Mouse (Mus musculus) urinary bladder, postnatal 10 days (tissue): ENCODE measurements around the gene Rflna.

Source experiments
- DNase-seq: peaks from one replicate; pipeline ENCODE4 v3.0.0; 2022; ENCODE audit warnings: low spot score

Rflna gene

DNA sequence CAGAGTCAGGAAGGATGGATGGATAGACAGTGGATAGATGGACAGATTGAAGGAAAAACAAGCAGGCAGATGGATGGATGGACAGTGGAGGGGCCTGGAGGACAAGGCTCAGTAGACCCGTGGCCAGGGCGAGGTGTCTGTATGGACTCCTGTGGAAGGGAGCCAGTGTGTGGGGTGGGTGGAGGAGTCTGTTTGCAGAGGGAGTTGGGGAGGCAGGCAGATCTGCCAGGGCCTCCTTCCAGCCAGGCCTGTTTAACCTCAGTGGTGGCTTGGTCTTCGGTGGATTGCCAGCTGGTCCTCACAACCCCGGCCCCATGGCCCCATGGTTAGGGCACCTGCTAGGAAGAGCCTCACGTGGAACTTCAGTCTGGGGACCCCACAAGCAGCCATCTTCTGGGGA lies 3.9 kb downstream of the Rflna start:
- no peak for DNase-seq

DNA sequence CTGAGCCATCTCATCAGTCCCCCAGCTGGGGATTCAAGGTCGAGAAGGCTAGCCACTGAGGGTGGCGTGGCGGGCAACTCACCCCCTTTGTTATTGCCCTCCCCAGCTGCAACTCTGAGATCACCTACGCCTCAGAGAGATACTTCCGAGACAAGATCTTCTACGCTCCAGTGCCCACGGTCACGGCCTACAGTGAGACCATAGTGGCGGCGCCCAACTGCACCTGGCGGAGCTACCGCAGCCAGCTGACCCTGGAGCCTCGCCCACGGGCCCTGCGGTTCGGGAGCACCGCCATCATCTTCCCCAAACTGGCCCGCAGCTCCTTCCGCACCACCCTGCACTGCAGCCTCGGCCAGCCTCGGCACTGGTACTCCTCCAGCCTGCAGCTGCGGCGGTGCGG lies 8.1 kb downstream of the Rflna start:
- DNase-seq = no peak

DNA sequence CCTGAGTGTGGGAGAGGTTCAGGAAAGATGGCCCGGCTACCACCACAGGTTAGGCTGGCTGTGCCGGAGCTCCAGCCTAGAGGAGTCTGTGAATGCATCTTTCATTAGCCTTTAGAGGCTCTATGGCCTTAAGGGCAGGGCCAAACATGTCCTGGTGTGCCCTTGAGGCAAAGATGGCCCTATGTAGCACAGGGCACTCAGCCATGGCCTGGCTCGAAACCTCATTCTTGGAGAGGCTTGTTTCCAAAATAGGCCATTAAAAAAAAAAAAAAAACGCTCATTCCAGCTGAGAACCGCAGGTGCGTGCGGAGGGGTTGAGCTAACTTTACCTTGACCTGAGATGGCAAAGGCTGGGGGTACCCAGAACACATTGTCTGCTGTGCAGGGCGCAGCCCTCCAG lies 8.6 kb downstream of the Rflna start:
- DNase-seq = no peak

GRCm38 (mm10) chr5:125014497-125014896 lies 11.5 kb downstream of the Rflna start:
- DNase-seq = no peak

GRCm38 (mm10) chr5:125015066-125015465 lies 12.0 kb downstream of the Rflna start:
- DNase-seq = no peak

DNA sequence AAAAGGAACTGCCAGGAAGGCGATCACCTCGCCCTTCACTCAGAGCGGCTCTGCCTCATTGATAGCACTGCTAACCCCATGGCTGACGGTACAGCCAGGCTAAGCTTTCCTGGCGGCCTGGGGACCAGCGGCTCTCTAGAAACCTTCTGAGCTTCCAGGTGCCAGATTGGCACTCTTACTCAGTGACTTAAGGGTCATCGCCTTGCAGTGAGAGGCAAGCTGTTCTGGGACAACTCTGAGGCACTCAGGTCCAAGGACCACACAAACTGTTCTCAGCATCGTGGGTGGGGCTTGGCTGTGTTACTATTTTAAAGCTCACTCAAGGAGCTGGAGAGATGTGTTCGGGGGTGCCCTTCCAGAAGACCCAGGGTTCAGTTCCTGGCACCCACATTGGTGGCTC lies 12.6 kb downstream of the Rflna start:
- no peak for DNase-seq

GRCm38 (mm10) chr5:125016421-125017242 lies 13.6 kb downstream of the Rflna start:
- no peak for DNase-seq

- DNase-seq = no peak
Measured at GRCm38 (mm10) chr5:125017332-125017731, 14.3 kb downstream of the Rflna start.

DNA sequence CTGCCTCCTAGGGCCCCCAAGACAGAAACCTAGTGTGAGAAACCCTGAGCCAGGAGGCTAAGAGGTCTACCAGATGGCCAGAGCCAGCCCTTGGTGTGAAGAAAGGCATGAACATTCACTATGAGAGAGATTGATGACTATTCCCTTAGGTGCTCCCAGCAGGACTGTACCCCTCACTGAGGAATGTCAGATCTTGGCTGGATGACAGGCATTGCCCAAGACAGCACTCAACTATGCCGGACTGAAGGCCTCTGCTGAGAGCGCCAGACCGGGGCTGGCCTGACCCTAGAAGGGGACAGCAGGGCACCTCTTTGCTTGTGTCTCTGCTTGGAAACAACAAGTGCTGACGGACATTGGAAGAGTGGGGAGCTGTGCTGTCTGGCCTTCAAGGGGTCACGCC lies 16.1 kb downstream of the Rflna start:
- no peak for DNase-seq

GRCm38 (mm10) chr5:125021298-125021697 lies 18.3 kb downstream of the Rflna start:
- DNase-seq = no peak

- no peak for DNase-seq
Measured at GRCm38 (mm10) chr5:125024002-125024401, 21.0 kb downstream of the Rflna start.

- no peak for DNase-seq
Measured at GRCm38 (mm10) chr5:125028371-125028770, 25.4 kb downstream of the Rflna start.

GRCm38 (mm10) chr5:125028911-125029310 lies 25.9 kb downstream of the Rflna start:
- DNase-seq = no peak

- no peak for DNase-seq
Measured at GRCm38 (mm10) chr5:125036483-125036882, 33.5 kb downstream of the Rflna start.

GRCm38 (mm10) chr5:125039377-125040027 lies 36.5 kb downstream of the Rflna start:
- no peak for DNase-seq

GRCm38 (mm10) chr5:125040128-125040584 lies 37.1 kb downstream of the Rflna start:
- DNase-seq = no peak

GRCm38 (mm10) chr5:125041578-125041977 lies 38.6 kb downstream of the Rflna start:
- DNase-seq = no peak

- no peak for DNase-seq
Measured at GRCm38 (mm10) chr5:125043448-125043847, 40.4 kb downstream of the Rflna start.

- no peak for DNase-seq
Measured at GRCm38 (mm10) chr5:125045202-125045601, 42.2 kb downstream of the Rflna start.

- no peak for DNase-seq
Measured at GRCm38 (mm10) chr5:125046436-125046835, 43.4 kb downstream of the Rflna start.

GRCm38 (mm10) chr5:125049481-125049880 lies 46.5 kb downstream of the Rflna start:
- no peak for DNase-seq

- no peak for DNase-seq
Measured at GRCm38 (mm10) chr5:125052237-125052602, 49.2 kb downstream of the Rflna start.
